Mouse (Mus musculus): ENCODE measurements around the gene Map3k13. TPM values are rescaled to one million over a fixed set of nuclear protein-coding genes. Genes with fewer than 3 reads are reported as not detected.

Map3k13 gene
- polyA plus RNA-seq, 1 experiment from 2014 or later = 0.50 TPM

DNA sequence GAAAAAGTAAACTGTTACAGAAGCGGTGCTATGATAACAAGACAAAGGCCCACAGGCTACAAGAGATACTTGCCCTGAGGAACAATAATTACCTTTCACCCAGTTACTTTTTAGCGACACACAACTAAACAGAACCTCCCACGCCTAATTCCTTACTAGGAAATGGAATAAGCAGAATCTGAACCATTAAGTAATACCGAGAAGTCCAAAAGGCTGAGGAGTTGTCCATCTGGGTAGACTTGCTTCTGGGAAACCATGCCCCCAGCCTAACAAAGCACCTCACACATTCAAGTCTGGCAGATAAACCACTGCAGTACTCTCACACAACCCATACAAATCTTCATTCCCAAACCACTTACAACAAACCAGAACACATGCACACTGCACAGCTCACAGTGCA, 15.0 kb upstream of the Map3k13 start:
- Histone ChIP-seq H3K9me3 (ENCODE audit: control insufficient read depth, low read length) (no peaks in the 10 kb centered on the region), H3K4me2 (replicated peaks; ENCODE audit: low read depth) (no peak overlapping the region), H3K27ac (replicated peaks) (no peak overlapping the region), H3K9ac (ENCODE audit: low read length) (no peak overlapping the region), H3K27me3 (ENCODE audit: control insufficient read depth, insufficient read depth, low read length) (no peaks in the 10 kb centered on the region), H3K4me3 (ENCODE audit: low read depth, low read length) (no peak overlapping the region), H3K4me1 (replicated peaks; ENCODE audit: control insufficient read depth, insufficient read depth) (no peaks in the 10 kb centered on the region), H3K36me3 (ENCODE audit: control insufficient read depth, insufficient read depth, low read length) (no peaks in the 10 kb centered on the region)
- WGBS = 66% methylated on average over 4 of the region's 4 CpGs
- no peak for TF ChIP-seq CTCF (IDR thresholded peaks at IDR 0.05; ENCODE audit: low read depth)
- TF ChIP-seq EP300 (optimal IDR thresholded peaks at IDR 0.05) = no peak
- no peak for DNase-seq (ENCODE audit: low spot score)
- peak; percentile 47; the same call in 1 of the 2 replicates for ATAC-seq (ENCODE audit: low FRiP score, low TSS enrichment)

- DNase-seq (ENCODE audit: low spot score) (no peak), ATAC-seq (ENCODE audit: low FRiP score, low TSS enrichment) (peak; percentile 63)
- no peak overlapping the region for H3K4me3 ChIP-seq (ENCODE audit: low read depth, low read length)
- no peaks in the 10 kb centered on the region for H3K4me1 ChIP-seq (replicated peaks; ENCODE audit: control insufficient read depth, insufficient read depth)
- H3K27me3 ChIP-seq (ENCODE audit: control insufficient read depth, insufficient read depth, low read length) = no peaks in the 10 kb centered on the region
- no peaks in the 10 kb centered on the region for H3K36me3 ChIP-seq (ENCODE audit: control insufficient read depth, insufficient read depth, low read length)
- H3K27ac ChIP-seq (replicated peaks) = no peak overlapping the region
- TF ChIP-seq CTCF (IDR thresholded peaks at IDR 0.05; ENCODE audit: low read depth) (no peak), EP300 (optimal IDR thresholded peaks at IDR 0.05) (no peak)
- WGBS = 57% methylated on average over 3 of the region's 3 CpGs
- H3K9me3 ChIP-seq (ENCODE audit: control insufficient read depth, low read length) = no peaks in the 10 kb centered on the region
- no peak overlapping the region for H3K9ac ChIP-seq (ENCODE audit: low read length)
- no peak overlapping the region for H3K4me2 ChIP-seq (replicated peaks; ENCODE audit: low read depth)
Measured at GRCm38 (mm10) chr16:21781277-21781676, 12.9 kb upstream of the Map3k13 start.

GRCm38 (mm10) chr16:21781895-21782294, 12.3 kb upstream of the Map3k13 start:
- no peak for DNase-seq (ENCODE audit: low spot score)
- peak overlapping the region; percentile 13; the same call in 1 of the 2 replicates for H3K27ac ChIP-seq (replicated peaks)
- H3K36me3 ChIP-seq (ENCODE audit: control insufficient read depth, insufficient read depth, low read length) = no peaks in the 10 kb centered on the region
- H3K9me3 ChIP-seq (ENCODE audit: control insufficient read depth, low read length) = no peaks in the 10 kb centered on the region
- H3K9ac ChIP-seq (ENCODE audit: low read length) = no peak overlapping the region
- ATAC-seq (ENCODE audit: low FRiP score, low TSS enrichment) = no peak
- 78% methylated on average over 3 of the region's 3 CpGs for WGBS
- no peaks in the 10 kb centered on the region for H3K27me3 ChIP-seq (ENCODE audit: control insufficient read depth, insufficient read depth, low read length)
- H3K4me1 ChIP-seq (replicated peaks; ENCODE audit: control insufficient read depth, insufficient read depth) = no peaks in the 10 kb centered on the region
- TF ChIP-seq EP300 (optimal IDR thresholded peaks at IDR 0.05) = no peak
- TF ChIP-seq CTCF (IDR thresholded peaks at IDR 0.05; ENCODE audit: low read depth) = no peak
- no peak overlapping the region for H3K4me2 ChIP-seq (replicated peaks; ENCODE audit: low read depth)
- no peak overlapping the region for H3K4me3 ChIP-seq (ENCODE audit: low read depth, low read length)

DNA sequence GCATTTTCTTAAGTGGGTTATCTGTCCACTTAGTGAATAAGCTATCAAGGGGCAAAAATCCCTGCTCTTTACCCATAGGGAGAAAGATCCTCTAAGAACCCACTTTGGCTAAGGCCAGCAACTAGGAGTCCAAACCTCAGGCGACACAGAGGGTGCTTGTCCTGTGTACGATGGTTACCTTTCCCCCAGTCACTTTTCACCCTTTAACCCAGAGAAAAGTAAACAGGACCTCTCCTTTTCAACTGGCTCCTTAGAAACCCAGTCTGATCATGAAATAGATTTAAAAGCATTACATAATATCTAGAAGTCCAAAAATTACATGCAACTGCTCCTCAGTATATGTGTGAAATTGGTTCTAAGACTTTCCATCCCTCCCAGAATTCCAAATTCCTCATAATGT, 11.3 kb upstream of the Map3k13 start:
- H3K27ac ChIP-seq (replicated peaks) = no peak overlapping the region
- ATAC-seq (ENCODE audit: low FRiP score, low TSS enrichment) (no peak), DNase-seq (ENCODE audit: low spot score) (no peak)
- H3K27me3 ChIP-seq (ENCODE audit: control insufficient read depth, insufficient read depth, low read length) = no peaks in the 10 kb centered on the region
- 47% methylated on average over 2 of the region's 2 CpGs for WGBS
- H3K36me3 ChIP-seq (ENCODE audit: control insufficient read depth, insufficient read depth, low read length) = no peaks in the 10 kb centered on the region
- H3K9ac ChIP-seq (ENCODE audit: low read length) = no peak overlapping the region
- H3K4me2 ChIP-seq (replicated peaks; ENCODE audit: low read depth) = no peak overlapping the region
- no peak overlapping the region for H3K4me3 ChIP-seq (ENCODE audit: low read depth, low read length)
- no peaks in the 10 kb centered on the region for H3K9me3 ChIP-seq (ENCODE audit: control insufficient read depth, low read length)
- no peaks in the 10 kb centered on the region for H3K4me1 ChIP-seq (replicated peaks; ENCODE audit: control insufficient read depth, insufficient read depth)
- TF ChIP-seq EP300 (optimal IDR thresholded peaks at IDR 0.05) (no peak), CTCF (IDR thresholded peaks at IDR 0.05; ENCODE audit: low read depth) (no peak)

DNA sequence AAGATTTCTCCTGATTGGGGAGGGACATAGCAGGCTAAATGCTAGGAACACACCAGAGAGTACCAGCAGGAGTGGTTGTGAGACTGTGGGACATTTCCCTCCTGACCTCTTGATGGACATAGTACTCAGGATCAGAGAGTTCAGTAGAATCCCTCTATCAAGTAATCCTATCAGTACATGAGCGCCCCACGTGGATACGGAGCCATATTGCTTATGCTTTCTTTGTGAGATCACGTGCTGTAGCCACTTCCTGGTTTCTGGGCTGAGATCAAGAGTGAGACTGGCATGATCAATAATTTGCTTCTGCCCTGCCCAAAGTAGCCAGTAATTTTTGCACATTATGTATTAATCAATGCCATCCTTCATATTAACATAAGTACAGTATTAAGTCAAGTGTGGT, 9.1 kb upstream of the Map3k13 start:
- DNase-seq (ENCODE audit: low spot score) (no peak), ATAC-seq (ENCODE audit: low FRiP score, low TSS enrichment) (no peak)
- WGBS = 75% methylated on average over 4 of the region's 4 CpGs
- no peaks in the 10 kb centered on the region for H3K36me3 ChIP-seq (ENCODE audit: control insufficient read depth, insufficient read depth, low read length)
- no peak overlapping the region for H3K4me2 ChIP-seq (replicated peaks; ENCODE audit: low read depth)
- H3K4me1 ChIP-seq (replicated peaks; ENCODE audit: control insufficient read depth, insufficient read depth) = 0 out of 2 replicates have a peak, but pooled peaks cover 2% of the 10 kb centered on the region
- H3K9me3 ChIP-seq (ENCODE audit: control insufficient read depth, low read length) = no peaks in the 10 kb centered on the region
- H3K9ac ChIP-seq (ENCODE audit: low read length) = no peak overlapping the region
- no peak overlapping the region for H3K4me3 ChIP-seq (ENCODE audit: low read depth, low read length)
- no peaks in the 10 kb centered on the region for H3K27me3 ChIP-seq (ENCODE audit: control insufficient read depth, insufficient read depth, low read length)
- H3K27ac ChIP-seq (replicated peaks) = no peak overlapping the region
- no peak for TF ChIP-seq EP300 (optimal IDR thresholded peaks at IDR 0.05)
- TF ChIP-seq CTCF (IDR thresholded peaks at IDR 0.05; ENCODE audit: low read depth) = 0 out of 2 replicates have a peak, but pooled peaks have one; percentile 5

DNA sequence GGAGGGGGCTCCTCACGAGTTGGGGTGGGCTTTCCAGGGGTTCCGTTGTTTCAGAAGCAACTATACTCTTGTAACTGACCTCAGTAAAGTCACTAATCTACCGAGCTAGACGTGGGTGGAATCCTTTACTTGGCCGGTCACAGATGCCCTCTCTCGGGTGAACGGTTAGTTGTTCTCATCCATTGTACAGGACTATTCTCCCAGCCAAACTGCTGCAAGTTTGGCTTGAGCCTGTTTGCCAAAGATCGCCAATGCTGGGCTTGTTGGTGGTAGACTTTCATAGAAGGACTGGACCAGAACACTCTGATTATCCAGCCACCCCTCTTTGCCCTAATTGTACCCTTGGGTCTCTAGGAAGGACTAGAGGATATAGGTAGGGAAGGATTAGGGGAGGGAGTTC, 7.8 kb upstream of the Map3k13 start:
- 89% methylated on average over 8 of the region's 8 CpGs for WGBS
- no peaks in the 10 kb centered on the region for H3K36me3 ChIP-seq (ENCODE audit: control insufficient read depth, insufficient read depth, low read length)
- no peak for TF ChIP-seq EP300 (optimal IDR thresholded peaks at IDR 0.05)
- TF ChIP-seq CTCF (IDR thresholded peaks at IDR 0.05; ENCODE audit: low read depth) = no peak

More for the DNA sequence above, 7.8 kb upstream of the Map3k13 start:
- H3K9me3 ChIP-seq (ENCODE audit: control insufficient read depth, low read length) = no peaks in the 10 kb centered on the region
- H3K4me1 ChIP-seq (replicated peaks; ENCODE audit: control insufficient read depth, insufficient read depth) = 0 out of 2 replicates have a peak, but pooled peaks cover 2% of the 10 kb centered on the region
- H3K27ac ChIP-seq (replicated peaks) = no peak overlapping the region
- H3K9ac ChIP-seq (ENCODE audit: low read length) = no peak overlapping the region
- H3K4me2 ChIP-seq (replicated peaks; ENCODE audit: low read depth) = no peak overlapping the region
- no peak overlapping the region for H3K4me3 ChIP-seq (ENCODE audit: low read depth, low read length)
- ATAC-seq (ENCODE audit: low FRiP score, low TSS enrichment) (no peak), DNase-seq (ENCODE audit: low spot score) (no peak)
- H3K27me3 ChIP-seq (ENCODE audit: control insufficient read depth, insufficient read depth, low read length) = no peaks in the 10 kb centered on the region
